ENCODE assay signal across 13 mouse cellular contexts in the genomic region with DNA sequence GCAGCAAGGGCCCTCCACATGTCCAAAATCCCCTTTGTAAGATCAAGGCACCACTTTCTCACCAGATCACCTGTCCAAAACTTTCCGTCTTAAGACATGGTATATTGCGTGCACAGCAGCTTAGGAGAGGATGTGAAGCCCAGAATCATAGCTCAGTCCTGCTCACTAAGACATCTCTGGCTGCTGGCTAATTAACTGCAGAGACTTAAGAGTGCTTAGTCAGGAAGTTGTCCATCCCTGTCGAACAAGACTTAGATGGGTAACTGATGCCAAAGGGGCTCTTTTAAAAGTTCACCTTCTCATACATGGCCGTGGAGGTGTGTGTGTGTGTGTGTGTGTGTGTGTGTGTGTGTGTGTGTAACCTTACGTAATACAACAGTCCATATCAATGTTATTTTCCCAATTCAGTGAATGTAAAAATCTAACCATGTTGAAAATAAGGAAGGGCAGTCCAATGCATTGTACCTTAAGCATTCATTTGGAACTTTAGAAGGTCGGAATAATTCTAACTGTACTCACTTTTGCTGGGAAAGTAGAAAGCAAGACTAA.
DNase-seq lines count a peak whose midpoint lies in the region; ATAC-seq lines count a peak whose summit lies in the region.
"Had no signal": no experiment of that assay in that cellular context is flagged by ENCODE, and none has a peak within 500 bp of the region (broad histone marks: within the 10 kb centered on the region; RNA-seq: fewer than 3 reads in every experiment).

No protein-coding gene starts in this region.

- no peak overlapping the region for H3K27ac ChIP-seq in neural tube, embryonic 12.5 days
- H3K27ac ChIP-seq in midbrain, embryonic 14.5 days (replicated peaks; ENCODE audit: low read depth, low read length): no peak overlapping the region
- H3K27ac ChIP-seq: kidney, postnatal 0 days had no signal

- intact Hi-C loops in heart, postnatal 10 days (cut with DNase I): loop anchor here (5.0 kb wide), 1 partner anchor 190 kb away; no protein-coding TSS in a partner anchor

- H3K4me3 ChIP-seq in neural tube, embryonic 12.5 days: no peak overlapping the region
- peak overlapping the region; percentile 76 for H3K4me3 ChIP-seq in midbrain, embryonic 14.5 days (replicated peaks; ENCODE audit: low read depth, low read length)

- no peaks in the 10 kb centered on the region for H3K9me3 ChIP-seq in neural tube, embryonic 12.5 days
- no peaks in the 10 kb centered on the region for H3K9me3 ChIP-seq in midbrain, embryonic 14.5 days (ENCODE audit: control insufficient read depth, low read length)
- H3K9me3 ChIP-seq: megakaryocyte, embryonic 14.5 days had no signal

- peaks cover 6% of the 10 kb centered on the region for H3K27me3 ChIP-seq in neural tube, embryonic 12.5 days (replicated peaks)
- no peaks in the 10 kb centered on the region for H3K27me3 ChIP-seq in midbrain, embryonic 14.5 days (ENCODE audit: control insufficient read depth, insufficient read depth, low read length)

- peak overlapping the region; percentile 93 for H3K4me2 ChIP-seq in neural tube, embryonic 12.5 days (replicated peaks)
- H3K4me2 ChIP-seq in midbrain, embryonic 14.5 days (ENCODE audit: low read length): peak overlapping the region; percentile 92

- peak; percentile 55 for DNase-seq in heart, adult 11 months
- DNase-seq in heart, postnatal 10 days: no peak
- no peak for DNase-seq in neural tube, embryonic 10.5 days (ENCODE audit: extremely low spot score, low spot score)
- DNase-seq in midbrain, embryonic 14.5 days: no peak
- DNase-seq in embryo, embryonic 10 days (ENCODE audit: low spot score): no peak
- no peak for DNase-seq in T-cell, adult 2 months (ENCODE audit: low spot score)
- no peak for DNase-seq in layer of hippocampus, postnatal 25 days (ENCODE audit: extremely low spot score in 1 of 2, low spot score in 1 of 2)
- DNase-seq: adrenal gland, postnatal 10 days; gastrocnemius, postnatal 25 days; thymus, adult 18-20 months had no signal

- H3K9ac ChIP-seq in neural tube, embryonic 12.5 days: no peak overlapping the region
- H3K9ac ChIP-seq in midbrain, embryonic 14.5 days (replicated peaks; ENCODE audit: low read length): no peak overlapping the region

- no peaks in the 10 kb centered on the region for H3K36me3 ChIP-seq in neural tube, embryonic 12.5 days
- H3K36me3 ChIP-seq in midbrain, embryonic 14.5 days (ENCODE audit: control insufficient read depth, insufficient read depth, low read length): no peaks in the 10 kb centered on the region

- peaks cover 7% of the 10 kb centered on the region for H3K4me1 ChIP-seq in neural tube, embryonic 12.5 days
- H3K4me1 ChIP-seq in midbrain, embryonic 14.5 days (ENCODE audit: control insufficient read depth, insufficient read depth, low read length): peaks cover 8% of the 10 kb centered on the region; the same call in 1 of the 2 replicates

- WGBS in neural tube, embryonic 12.5 days: 78% methylated on average over 6 of the region's 6 CpGs
- 79% methylated on average over 6 of the region's 6 CpGs for WGBS in midbrain, embryonic 14.5 days

- ATAC-seq in neural tube, embryonic 12.5 days (ENCODE audit: low FRiP score, low read depth): no peak
- no peak for ATAC-seq in midbrain, embryonic 14.5 days (ENCODE audit: low FRiP score, low TSS enrichment)
